Mouse (Mus musculus): ENCODE measurements around the gene Best2. TPM values are rescaled to one million over a fixed set of nuclear protein-coding genes. Genes with fewer than 3 reads are reported as not detected.

The Best2 gene
- polyA plus RNA-seq (2016; fragmentation: Nextera tagmentation; extraction: Ambion mirVana): not detected in 2 replicates

DNA sequence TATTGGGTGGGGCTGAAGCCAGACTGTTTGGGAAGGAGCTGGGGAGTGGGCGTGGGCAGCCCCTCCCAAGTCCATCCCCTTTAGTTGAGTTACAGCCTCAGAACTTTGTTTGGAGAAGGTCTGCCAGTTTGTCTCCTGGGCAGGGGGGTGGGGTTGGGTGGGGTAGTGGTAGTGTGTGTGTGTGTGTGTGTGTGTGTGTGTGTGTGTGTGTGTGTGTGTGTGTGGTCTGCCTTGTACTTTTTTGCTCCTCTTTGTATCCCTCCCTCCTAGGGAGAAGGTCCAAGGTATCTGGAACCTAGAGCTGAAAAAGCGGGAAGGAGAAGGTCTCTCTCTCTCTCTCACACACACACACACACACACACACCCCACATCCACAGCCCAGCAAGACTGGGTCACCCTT, at the start of gene Best2:
TSS of gene Best2 (minus strand) at position 101 of the 400 bp plus-strand sequence.
- peaks cover 58% of the 10 kb centered on the region for H3K27me3 ChIP-seq (ENCODE audit: insufficient read depth, poor library complexity, severe bottlenecking)
- no peaks in the 10 kb centered on the region for H3K9me3 ChIP-seq
- peaks cover 26% of the 10 kb centered on the region for H3K36me3 ChIP-seq
- H3K27ac ChIP-seq: peak within 1 kb of the TSS; percentile 18; the same call in 1 of the 2 replicates
- peak within 1 kb of the TSS; percentile 49 for H3K4me3 ChIP-seq
- peaks cover 6% of the 10 kb centered on the region for H3K4me1 ChIP-seq
- WGBS: 45% methylated on average over 2 of the region's 2 CpGs
- no peak for DNase-seq (ENCODE audit: low spot score)

DNA sequence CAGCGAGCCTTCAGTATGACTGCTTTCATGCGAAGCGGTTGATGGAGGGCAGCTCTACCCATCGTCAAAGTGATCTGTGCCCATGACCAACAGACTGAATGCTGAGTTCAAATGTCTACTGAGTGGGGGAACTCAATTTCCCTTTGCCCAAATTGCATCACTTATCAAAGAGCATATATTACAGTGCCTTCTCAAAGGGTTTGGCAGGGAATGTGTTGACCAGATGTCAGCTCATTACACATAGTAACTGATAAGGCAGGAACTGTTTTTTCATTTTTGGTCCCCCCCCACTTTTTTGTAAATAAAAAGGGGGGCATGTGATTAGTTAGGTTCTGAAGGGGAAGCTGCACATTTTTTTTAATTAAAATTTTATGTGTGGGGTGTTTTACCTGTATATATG, 48.3 kb upstream of the Best2 start:
- no peak overlapping the region for H3K4me3 ChIP-seq
- no peak overlapping the region for H3K27ac ChIP-seq
- no peaks in the 10 kb centered on the region for H3K9me3 ChIP-seq
- no peaks in the 10 kb centered on the region for H3K27me3 ChIP-seq (ENCODE audit: insufficient read depth, poor library complexity, severe bottlenecking)
- peaks cover 15% of the 10 kb centered on the region for H3K4me1 ChIP-seq
- DNase-seq (ENCODE audit: low spot score): no peak
- peaks cover 37% of the 10 kb centered on the region for H3K36me3 ChIP-seq
- 88% methylated on average over 4 of the region's 4 CpGs for WGBS

DNA sequence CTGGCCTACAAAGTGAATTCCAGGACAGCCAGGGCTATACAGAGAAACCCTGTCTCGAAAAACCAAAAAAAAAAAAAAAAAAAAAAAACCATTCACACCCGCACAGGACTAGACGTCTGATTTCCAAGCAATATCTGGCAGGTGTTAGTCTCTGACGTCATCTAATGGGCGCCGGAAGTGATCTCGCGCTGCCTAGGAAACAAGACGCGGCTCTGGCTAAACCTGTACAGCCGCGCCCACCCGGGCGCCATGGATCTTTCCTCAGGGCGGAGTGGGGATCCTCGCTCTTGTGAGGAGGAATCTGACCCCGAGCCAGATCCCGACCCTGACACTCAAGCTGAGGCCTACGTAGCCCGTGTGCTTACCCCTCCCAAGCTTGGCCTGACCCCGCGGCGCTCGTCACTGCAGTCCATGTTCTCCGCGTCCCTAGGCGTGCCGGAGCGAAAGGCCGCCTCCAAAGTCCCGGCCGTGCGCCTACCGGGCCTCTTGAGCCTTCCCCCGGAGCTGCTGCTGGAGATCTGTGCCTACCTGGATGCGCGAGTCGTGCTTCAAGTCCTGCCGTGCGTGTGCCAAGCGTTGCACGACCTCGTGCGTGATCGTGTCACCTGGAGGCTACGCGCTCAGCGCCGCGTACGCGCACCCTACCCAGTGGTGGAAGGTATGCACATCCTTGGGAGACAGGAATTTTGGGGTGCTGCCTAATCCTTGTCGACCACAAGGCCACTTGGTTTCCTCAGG, 45.7 kb upstream of the Best2 start, which contains the start of gene Fbxw9:
TSS of gene Fbxw9 (plus strand) at position 177 of the 738 bp plus-strand sequence.
- H3K36me3 ChIP-seq: peaks cover 35% of the 10 kb centered on the region
- under 1% methylated on average over 52 of the region's 53 CpGs for WGBS
- H3K4me3 ChIP-seq: peak within 1 kb of the TSS; percentile 92
- H3K4me1 ChIP-seq: peaks cover 15% of the 10 kb centered on the region
- DNase-seq (ENCODE audit: low spot score): peak; percentile 94
- H3K27ac ChIP-seq: peak within 1 kb of the TSS; percentile 78
- H3K9me3 ChIP-seq: no peaks in the 10 kb centered on the region
- H3K27me3 ChIP-seq (ENCODE audit: insufficient read depth, poor library complexity, severe bottlenecking): no peaks in the 10 kb centered on the region

DNA sequence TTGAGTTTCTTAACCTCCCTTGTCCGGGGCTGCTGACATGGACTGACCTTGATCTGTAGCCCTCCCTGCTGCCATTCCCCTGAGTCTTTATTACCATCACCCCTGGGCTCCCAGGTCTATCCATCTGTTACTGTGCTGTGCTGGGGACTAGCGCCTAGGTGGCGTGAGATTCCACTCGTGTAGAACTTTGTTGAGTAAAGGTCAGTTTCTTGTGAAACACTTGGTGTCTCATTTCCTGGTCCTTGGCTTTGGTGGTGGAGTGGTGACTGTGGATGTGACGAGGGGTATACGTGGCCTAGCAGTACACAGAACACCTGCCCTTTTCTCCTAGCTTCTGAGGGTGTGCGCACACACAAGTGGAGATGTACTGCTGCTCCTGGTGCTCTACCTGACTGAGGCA, 43.0 kb upstream of the Best2 start:
- DNase-seq (ENCODE audit: low spot score): no peak
- no peak overlapping the region for H3K4me3 ChIP-seq
- no peaks in the 10 kb centered on the region for H3K9me3 ChIP-seq
- WGBS: 85% methylated on average over 7 of the region's 7 CpGs
- H3K27me3 ChIP-seq (ENCODE audit: insufficient read depth, poor library complexity, severe bottlenecking): no peaks in the 10 kb centered on the region
- H3K36me3 ChIP-seq: peaks cover 51% of the 10 kb centered on the region
- peaks cover 15% of the 10 kb centered on the region for H3K4me1 ChIP-seq
- no peak overlapping the region for H3K27ac ChIP-seq

DNA sequence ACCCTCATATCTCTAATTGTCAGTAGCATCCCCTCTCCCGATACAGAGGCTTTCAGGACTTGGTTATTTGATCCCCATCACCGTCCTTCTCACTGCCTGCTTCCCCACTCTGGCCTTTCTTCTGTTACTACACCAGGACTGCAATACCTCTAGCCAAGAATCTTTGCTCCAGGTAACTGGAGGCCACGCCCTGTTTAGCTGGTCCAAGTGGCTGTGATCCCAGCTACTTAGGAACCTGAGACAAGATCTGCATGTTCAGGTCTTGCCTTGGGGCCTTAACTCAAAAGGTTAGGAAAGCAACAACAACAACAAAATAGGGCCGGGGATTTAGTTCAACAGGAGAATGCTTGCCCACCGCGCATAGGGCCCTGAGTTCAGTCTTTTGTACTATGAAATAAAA, 29.3 kb upstream of the Best2 start:
- no peak overlapping the region for H3K27ac ChIP-seq
- peaks cover 87% of the 10 kb centered on the region for H3K36me3 ChIP-seq
- no peaks in the 10 kb centered on the region for H3K9me3 ChIP-seq
- H3K27me3 ChIP-seq (ENCODE audit: insufficient read depth, poor library complexity, severe bottlenecking): no peaks in the 10 kb centered on the region
- H3K4me3 ChIP-seq: no peak overlapping the region
- no peak for DNase-seq (ENCODE audit: low spot score)
- 91% methylated on average over 6 of the region's 6 CpGs for WGBS
- H3K4me1 ChIP-seq: peaks cover 5% of the 10 kb centered on the region

DNA sequence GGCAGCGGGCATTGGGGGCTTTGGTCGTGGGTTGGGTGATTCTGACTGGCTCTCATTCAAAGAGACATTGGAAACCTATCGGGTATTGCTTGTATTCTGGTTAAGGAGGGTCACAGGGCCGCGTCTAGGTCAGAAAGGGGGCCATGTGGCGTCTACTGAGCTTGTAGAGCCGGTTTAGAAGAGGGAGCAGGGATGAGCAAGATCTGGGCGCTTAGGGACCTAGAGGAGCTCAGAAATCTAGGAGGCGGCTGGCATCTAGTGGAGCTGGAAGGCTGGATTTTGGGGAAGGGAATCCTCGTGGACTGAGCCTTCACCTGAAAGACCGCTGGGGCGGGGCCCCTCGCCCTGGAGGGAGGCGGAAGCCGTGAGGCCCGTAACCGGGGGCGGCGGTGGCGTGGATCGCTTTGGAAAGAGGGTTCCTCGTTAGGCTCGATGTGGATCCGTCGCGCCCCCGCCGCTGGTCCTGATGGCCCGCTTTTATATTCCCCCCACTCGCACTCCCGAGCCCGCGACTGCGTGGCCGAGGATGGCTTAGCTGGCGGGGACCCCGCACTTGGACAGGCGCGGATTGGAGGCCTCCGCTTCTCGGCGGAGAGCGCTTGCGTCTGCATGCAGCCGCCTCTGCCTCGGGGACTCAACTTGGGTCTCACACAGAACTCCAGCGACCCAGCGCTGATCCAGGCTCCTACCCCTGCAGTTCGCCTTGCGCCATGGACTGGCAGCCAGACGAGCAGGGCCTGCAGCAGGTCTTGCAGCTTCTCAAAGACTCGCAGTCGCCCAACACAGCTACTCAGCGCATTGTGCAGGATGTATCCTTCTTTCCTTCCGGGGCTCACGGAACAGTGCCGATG, 23.6 kb upstream of the Best2 start:
- H3K36me3 ChIP-seq: peaks cover 42% of the 10 kb centered on the region
- H3K4me3 ChIP-seq: peak overlapping the region; percentile 85
- H3K9me3 ChIP-seq: no peaks in the 10 kb centered on the region
- peak; percentile 89 for DNase-seq (ENCODE audit: low spot score)
- WGBS: under 1% methylated on average over 57 of the region's 57 CpGs
- peak overlapping the region; percentile 96 for H3K27ac ChIP-seq
- no peaks in the 10 kb centered on the region for H3K27me3 ChIP-seq (ENCODE audit: insufficient read depth, poor library complexity, severe bottlenecking)
- H3K4me1 ChIP-seq: peaks cover 26% of the 10 kb centered on the region

DNA sequence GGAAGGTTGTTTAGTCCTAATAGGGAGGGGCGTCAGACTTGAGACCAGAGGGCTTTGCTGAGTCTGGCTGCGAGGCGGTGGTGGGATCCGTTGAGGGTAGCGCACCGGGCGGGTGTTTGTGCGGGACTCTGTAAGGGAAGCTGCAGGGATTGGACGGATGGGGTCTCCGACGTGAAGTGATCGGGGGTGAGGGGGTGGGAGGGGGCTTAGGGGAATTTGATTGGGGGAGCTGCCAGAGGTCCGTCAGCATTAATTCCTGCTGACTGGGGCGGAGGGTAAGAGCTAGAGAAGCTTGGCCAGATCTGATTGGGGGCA, 23.0 kb upstream of the Best2 start:
- no peak for DNase-seq (ENCODE audit: low spot score)
- Histone ChIP-seq H3K4me3 (peak overlapping the region; percentile 85), H3K9me3 (no peaks in the 10 kb centered on the region), H3K36me3 (peaks cover 43% of the 10 kb centered on the region), H3K27ac (peak overlapping the region; percentile 96), H3K27me3 (ENCODE audit: insufficient read depth, poor library complexity, severe bottlenecking) (no peaks in the 10 kb centered on the region), H3K4me1 (peaks cover 26% of the 10 kb centered on the region)
- under 1% methylated on average over 14 of the region's 14 CpGs for whole genome bisulfite sequencing

DNA sequence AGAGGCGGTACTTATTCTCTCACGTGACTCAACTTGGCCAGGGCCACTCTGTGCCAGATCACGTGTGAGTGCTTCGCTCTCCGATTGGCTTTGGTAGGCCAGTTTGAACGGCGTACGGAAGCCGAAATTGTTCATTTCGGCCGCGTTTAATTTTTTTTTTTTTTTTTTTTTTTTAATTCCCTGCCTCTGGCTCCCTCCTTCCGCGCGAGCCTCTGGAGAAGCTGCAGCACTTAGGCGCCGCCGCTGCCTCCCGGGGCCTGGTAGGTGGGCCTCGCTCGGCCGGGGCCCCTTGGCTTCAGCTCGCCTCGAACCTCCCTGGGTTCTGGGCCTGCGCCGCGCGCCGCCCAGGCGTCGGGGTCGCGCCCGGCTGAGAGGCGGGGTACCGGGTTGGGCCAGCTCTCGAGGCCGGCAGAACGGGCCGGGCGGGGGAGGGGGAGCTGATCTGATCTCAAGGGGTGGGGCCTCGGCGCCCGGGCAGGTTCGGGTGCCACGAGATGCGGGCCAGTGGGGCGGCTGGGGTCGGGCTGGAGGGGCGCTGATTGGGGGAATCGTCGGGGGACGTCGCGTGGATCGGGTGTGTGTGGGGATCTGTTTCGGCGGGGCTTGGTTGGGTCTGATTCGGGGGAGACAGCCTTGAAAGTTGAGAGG, 22.5 kb upstream of the Best2 start, which contains the start of gene Tnpo2:
TSS of gene Tnpo2 (plus strand) at position 198 of the 648 bp plus-strand sequence.
- Histone ChIP-seq H3K27me3 (ENCODE audit: insufficient read depth, poor library complexity, severe bottlenecking) (no peaks in the 10 kb centered on the region), H3K27ac (peak within 1 kb of the TSS; percentile 96), H3K36me3 (peaks cover 43% of the 10 kb centered on the region), H3K4me1 (peaks cover 26% of the 10 kb centered on the region), H3K9me3 (no peaks in the 10 kb centered on the region), H3K4me3 (peak within 1 kb of the TSS; percentile 85)
- peak; percentile 97 for DNase-seq (ENCODE audit: low spot score)
- 1% methylated on average over 51 of the region's 59 CpGs for WGBS

DNA sequence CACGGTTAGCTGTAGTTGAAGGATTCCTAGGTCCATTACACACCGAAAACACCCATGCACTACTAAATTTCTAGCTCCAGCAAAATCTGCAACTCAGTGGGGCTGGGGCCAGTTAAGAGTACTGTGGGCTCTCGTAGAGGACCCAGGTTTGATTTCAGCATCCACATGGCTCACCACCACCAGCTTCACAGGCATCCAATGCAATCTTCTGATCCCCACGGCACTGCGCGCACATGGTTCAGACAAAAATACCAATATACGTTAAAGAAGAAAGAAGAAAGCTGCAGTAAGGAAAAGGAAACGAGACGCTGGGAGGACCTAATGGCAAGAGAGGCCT, 22.0 kb upstream of the Best2 start:
- H3K4me3 ChIP-seq: peak overlapping the region; percentile 85
- no peak for DNase-seq (ENCODE audit: low spot score)
- peaks cover 26% of the 10 kb centered on the region for H3K4me1 ChIP-seq
- peak overlapping the region; percentile 96 for H3K27ac ChIP-seq
- H3K27me3 ChIP-seq (ENCODE audit: insufficient read depth, poor library complexity, severe bottlenecking): no peaks in the 10 kb centered on the region
- H3K9me3 ChIP-seq: no peaks in the 10 kb centered on the region
- peaks cover 43% of the 10 kb centered on the region for H3K36me3 ChIP-seq
- under 1% methylated on average over 9 of the region's 9 CpGs for WGBS

DNA sequence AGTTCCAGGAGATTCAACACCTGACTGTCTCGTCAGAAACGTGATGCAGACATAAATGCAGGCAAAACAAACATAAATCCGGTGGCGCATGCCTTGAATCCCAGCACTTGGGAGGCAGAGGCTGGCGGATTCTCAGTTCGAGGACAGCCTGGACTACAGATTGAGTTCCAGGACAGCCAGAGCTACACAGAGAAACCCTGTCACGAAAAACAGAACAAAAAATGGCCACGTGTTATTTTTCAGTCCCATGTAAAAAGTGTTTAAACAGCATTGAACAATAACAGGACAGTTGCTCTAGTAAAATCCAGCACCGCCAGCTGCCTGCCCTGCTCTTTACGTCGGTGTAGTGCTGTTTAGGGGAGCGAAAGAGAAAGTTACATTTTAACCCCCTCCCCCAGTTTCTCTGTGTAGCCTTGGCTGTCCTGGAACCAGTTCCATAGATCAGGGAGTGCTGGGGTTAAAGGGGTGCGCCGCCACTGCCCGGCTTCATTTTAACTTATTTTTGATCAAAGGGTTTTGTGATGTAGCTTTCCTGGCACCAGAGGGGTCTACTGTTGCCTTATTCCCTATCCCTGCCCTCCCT, 21.5 kb upstream of the Best2 start:
- H3K4me1 ChIP-seq: peaks cover 26% of the 10 kb centered on the region
- H3K9me3 ChIP-seq: no peaks in the 10 kb centered on the region
- peak overlapping the region; percentile 85 for H3K4me3 ChIP-seq
- no peaks in the 10 kb centered on the region for H3K27me3 ChIP-seq (ENCODE audit: insufficient read depth, poor library complexity, severe bottlenecking)
- WGBS: 2% methylated on average over 15 of the region's 15 CpGs
- DNase-seq (ENCODE audit: low spot score): no peak
- peaks cover 42% of the 10 kb centered on the region for H3K36me3 ChIP-seq
- H3K27ac ChIP-seq: peak overlapping the region; percentile 96

DNA sequence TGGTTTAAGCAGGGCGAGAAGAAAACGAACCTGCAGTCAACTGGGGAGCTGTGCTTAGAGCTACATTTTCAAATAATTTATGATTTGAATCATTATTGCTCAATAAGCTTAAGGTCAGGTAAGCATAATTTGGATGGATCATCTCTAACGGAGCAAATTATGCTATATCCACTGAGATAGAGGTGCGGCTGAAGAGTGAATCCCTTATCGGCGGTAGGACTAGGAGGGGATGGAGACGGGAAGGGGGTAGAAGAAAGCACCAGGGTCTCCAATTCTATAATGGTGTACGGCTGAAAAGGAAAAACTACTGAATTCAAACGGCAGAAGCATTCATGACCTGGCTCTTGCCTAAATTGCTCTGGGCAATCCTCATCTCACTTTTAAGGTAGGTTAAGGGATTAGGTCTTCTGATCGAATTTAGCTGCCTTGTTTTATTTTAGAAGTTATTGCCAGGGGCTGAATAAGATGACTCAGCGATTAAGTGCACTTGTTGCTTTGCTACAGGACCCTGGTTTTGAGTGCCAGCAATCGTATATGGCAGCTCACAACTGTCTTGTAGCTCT, 20.9 kb upstream of the Best2 start:
- H3K36me3 ChIP-seq: peaks cover 41% of the 10 kb centered on the region
- DNase-seq (ENCODE audit: low spot score): no peak
- H3K27me3 ChIP-seq (ENCODE audit: insufficient read depth, poor library complexity, severe bottlenecking): no peaks in the 10 kb centered on the region
- peak overlapping the region; percentile 85 for H3K4me3 ChIP-seq
- WGBS: 7% methylated on average over 12 of the region's 12 CpGs
- H3K9me3 ChIP-seq: no peaks in the 10 kb centered on the region
- peak overlapping the region; percentile 96 for H3K27ac ChIP-seq
- H3K4me1 ChIP-seq: peaks cover 26% of the 10 kb centered on the region

DNA sequence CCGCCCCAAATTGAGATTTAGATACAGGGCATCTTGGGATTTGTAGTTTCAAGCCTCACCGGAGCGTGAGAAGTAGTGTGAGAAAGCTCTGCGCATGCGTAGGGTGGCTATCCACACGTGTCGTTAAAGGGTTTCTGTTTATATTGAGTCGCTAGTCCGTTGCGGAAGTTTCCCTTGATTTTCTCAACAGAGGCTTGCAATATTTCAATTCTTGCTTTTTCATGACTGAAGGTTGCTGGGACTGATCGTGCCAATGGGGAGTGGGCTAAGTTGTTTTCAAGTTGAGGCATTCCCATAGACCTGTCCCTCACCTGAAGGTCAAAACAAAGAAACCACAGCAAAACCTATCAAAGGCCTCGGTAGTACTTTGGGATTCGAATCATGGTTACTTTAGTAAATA, 20.4 kb upstream of the Best2 start:
- Histone ChIP-seq H3K36me3 (peaks cover 41% of the 10 kb centered on the region), H3K27me3 (ENCODE audit: insufficient read depth, poor library complexity, severe bottlenecking) (no peaks in the 10 kb centered on the region), H3K4me1 (peaks cover 26% of the 10 kb centered on the region), H3K9me3 (no peaks in the 10 kb centered on the region), H3K27ac (peak overlapping the region; percentile 96), H3K4me3 (peak overlapping the region; percentile 85)
- 2% methylated on average over 13 of the region's 13 CpGs for WGBS
- peak; percentile 91 for DNase-seq (ENCODE audit: low spot score)
